Mouse (Mus musculus): ENCODE data around the gene Tas2r113. TPM values are rescaled to one million over a fixed set of nuclear protein-coding genes. Genes with fewer than 3 reads are reported as not detected.

Tas2r113 gene
- total RNA-seq (2023), result not detected

GRCm38 (mm10) chr6:132892711-132893110 is at the start of gene Tas2r113:
Gene Tas2r113, plus strand, starts transcription at chr6:132893011.

GRCm38 (mm10) chr6:132846842-132847241 is 46.0 kb upstream of the Tas2r113 start, which contains the start of gene Tas2r123:
Gene Tas2r123, plus strand, starts transcription at chr6:132847142.

GRCm38 (mm10) chr6:132855138-132855537 is 37.7 kb upstream of the Tas2r113 start, which contains the start of gene Tas2r116:
Gene Tas2r116, plus strand, starts transcription at chr6:132855438.

GRCm38 (mm10) chr6:132867708-132868107 is 25.1 kb upstream of the Tas2r113 start, which contains the start of gene Tas2r110:
Gene Tas2r110, plus strand, starts transcription at chr6:132868008.

DNA sequence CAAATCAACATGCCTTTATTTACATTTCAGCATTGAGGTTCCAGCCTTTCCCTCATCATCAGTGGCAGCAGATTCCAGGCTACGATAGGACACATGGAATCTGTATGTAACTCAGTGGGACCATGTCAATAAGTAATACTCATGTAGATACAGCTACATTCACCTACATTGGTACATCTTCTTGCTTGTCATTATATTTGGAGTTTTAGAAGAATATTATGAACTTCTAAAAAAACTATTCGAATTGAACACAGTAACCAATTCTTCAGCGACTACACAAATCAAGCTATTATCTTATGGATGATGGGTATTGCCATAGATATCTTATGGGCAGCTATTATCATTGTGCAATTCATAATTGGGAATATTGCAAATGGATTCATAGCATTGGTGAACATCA is 16.5 kb downstream of the Tas2r113 start, which contains the start of gene Tas2r125:
Gene Tas2r125, plus strand, starts transcription at position 301 of the 400 bp plus-strand sequence.

Other genes with a start within 250 kb of the Tas2r113 start
- gene A630073D07Rik, start 241.5 kb upstream of the Tas2r113 start, total RNA-seq (2023), result not detected
- not detected for gene Tas2r120, start 236.1 kb upstream of the Tas2r113 start, total RNA-seq (2023)
- gene Tas2r121, start 192.0 kb upstream of the Tas2r113 start, total RNA-seq (2023), result not detected
- not detected for gene Tas2r122, start 181.1 kb upstream of the Tas2r113 start, total RNA-seq (2023)
- gene Tas2r115, start 155.0 kb upstream of the Tas2r113 start, total RNA-seq (2023), result not detected
- not detected for gene Tas2r124, start 138.3 kb upstream of the Tas2r113 start, total RNA-seq (2023)
- gene Tas2r102, start 130.9 kb upstream of the Tas2r113 start, total RNA-seq (2023), result not detected
- not detected for gene Tas2r136, start 114.8 kb upstream of the Tas2r113 start, total RNA-seq (2023)
- gene Tas2r117, start 90.2 kb upstream of the Tas2r113 start, total RNA-seq (2023), result not detected
- gene Tas2r123, start 45.9 kb upstream of the Tas2r113 start, total RNA-seq (2023), result not detected
- not detected for gene Tas2r116, start 37.6 kb upstream of the Tas2r113 start, total RNA-seq (2023)
- not detected for gene Tas2r110, start 25.0 kb upstream of the Tas2r113 start, total RNA-seq (2023)
- gene Tas2r125, start 16.6 kb downstream of the Tas2r113 start, total RNA-seq (2023), result not detected
- gene Tas2r129, start 58.1 kb downstream of the Tas2r113 start, total RNA-seq (2023), result not detected
- not detected for gene Tas2r131, start 64.9 kb downstream of the Tas2r113 start, total RNA-seq (2023)
- not detected for gene Tas2r109, start 88.0 kb downstream of the Tas2r113 start, total RNA-seq (2023)
- gene Tas2r103, start 144.1 kb downstream of the Tas2r113 start, total RNA-seq (2023), result not detected
- not detected for gene Tas2r140, start 162.8 kb downstream of the Tas2r113 start, total RNA-seq (2023)
- gene Smim10l1, start 211.9 kb downstream of the Tas2r113 start, total RNA-seq (2023), result 18.6 TPM